Mouse (Mus musculus): ENCODE data around the gene Slc13a5.

Gene Slc13a5

GRCm38 (mm10) chr11:72196506-72196905 lies 70.5 kb downstream of the Slc13a5 start:
- no peak for DNase-seq

- no peak for DNase-seq
Observed at GRCm38 (mm10) chr11:72194259-72194658, 72.8 kb downstream of the Slc13a5 start.
